Mouse (Mus musculus) embryonic facial prominence, embryonic 14.5 days (tissue): ENCODE data around the gene Tbk1. TPM values are rescaled to one million over a fixed set of nuclear protein-coding genes. Genes with fewer than 3 reads are reported as not detected.

ENCODE experiments used
- ATAC-seq: fragments of 200-750 bp; cut with Nextera tagmentation; 2 replicates; pipeline ENCODE4 v1.8.0; 2017; ENCODE audit warnings: low read depth, moderate number of reproducible peaks, moderate TSS enrichment
- DNase-seq: peaks from one replicate; pipeline ENCODE4 v3.0.0-alpha.2; 2015; ENCODE audit warnings: low spot score
- H3K27ac ChIP-seq: fragments of 300-500 bp; sonication (generic); replicated peaks from 2 replicates; pipeline ENCODE4 v1.5.1; 2014; ENCODE audit warnings: low read depth, mild to moderate bottlenecking, low read length, moderate library complexity
- H3K27me3 ChIP-seq: fragments of 300-500 bp; sonication (generic); replicated peaks from 2 replicates; pipeline ENCODE4 v1.6.1; 2014; ENCODE audit warnings: low read length; ENCODE audit not compliant: control insufficient read depth, insufficient read depth
- H3K36me3 ChIP-seq: fragments of 300-500 bp; sonication (generic); 2 replicates; pipeline ENCODE4 v1.6.1; 2014; ENCODE audit warnings: low read length, mixed read lengths; ENCODE audit not compliant: control insufficient read depth, insufficient read depth
- H3K4me1 ChIP-seq: fragments of 300-500 bp; sonication (generic); 2 replicates; pipeline ENCODE4 v1.6.1; 2014; ENCODE audit warnings: antibody characterized with exemption, low read length; ENCODE audit not compliant: control insufficient read depth, insufficient read depth
- H3K4me2 ChIP-seq: fragments of 300-500 bp; sonication (generic); 2 replicates; pipeline ENCODE4 v1.6.1; 2014; ENCODE audit warnings: low read depth, mild to moderate bottlenecking, low read length, moderate library complexity, mixed read lengths
- H3K4me3 ChIP-seq: fragments of 300-500 bp; sonication (generic); 2 replicates; pipeline ENCODE4 v1.5.1; 2014; ENCODE audit warnings: low read depth, mild to moderate bottlenecking, low read length
- H3K9ac ChIP-seq: fragments of 300-500 bp; sonication (generic); 2 replicates; pipeline ENCODE4 v1.6.1; 2014; ENCODE audit warnings: low read depth, mild to moderate bottlenecking, low read length, moderate library complexity, mixed read lengths
- H3K9me3 ChIP-seq: fragments of 300-500 bp; sonication (generic); 2 replicates; pipeline ENCODE4 v1.6.1; 2016; ENCODE audit warnings: low read length; ENCODE audit not compliant: control insufficient read depth
- WGBS: fragments of 180-500 bp; shearing (Covaris S2); extraction: QIAGEN DNeasy Blood & Tissue Kit; methylation state at CpG from one replicate; pipeline ENCODE4 v1.1.7; 2014; 5-methylcytosine and 5-hydroxymethylcytosine counted together
- polyA plus RNA-seq: library from polyadenylated mRNA; unstranded; fragments of >200 nt; fragmentation: Nextera tagmentation; extraction: Ambion mirVana; gene quantifications from 2 replicates; pipeline ENCODE4 v1.2.1, GENCODE M21; 2014

Gene Tbk1
- polyA plus RNA-seq, 1 experiment from 2014 or later: 28.6 TPM

- 25% methylated on average over 7 of the region's 7 CpGs for WGBS
- peaks cover 41% of the 10 kb centered on the region for H3K4me1 ChIP-seq
- no peaks in the 10 kb centered on the region for H3K27me3 ChIP-seq
- H3K36me3 ChIP-seq: no peaks in the 10 kb centered on the region
- ATAC-seq (no peak), DNase-seq (peak; percentile 26)
- no peak overlapping the region; the same call in 1 of the 2 replicates for H3K9ac ChIP-seq
- peak overlapping the region; percentile 39 for H3K4me3 ChIP-seq
- H3K9me3 ChIP-seq: no peaks in the 10 kb centered on the region
- H3K4me2 ChIP-seq: peak overlapping the region; percentile 65
- peak overlapping the region; percentile 71 for H3K27ac ChIP-seq
Observed at GRCm38 (mm10) chr10:121505929-121506328, 80.7 kb downstream of the Tbk1 start.

DNA sequence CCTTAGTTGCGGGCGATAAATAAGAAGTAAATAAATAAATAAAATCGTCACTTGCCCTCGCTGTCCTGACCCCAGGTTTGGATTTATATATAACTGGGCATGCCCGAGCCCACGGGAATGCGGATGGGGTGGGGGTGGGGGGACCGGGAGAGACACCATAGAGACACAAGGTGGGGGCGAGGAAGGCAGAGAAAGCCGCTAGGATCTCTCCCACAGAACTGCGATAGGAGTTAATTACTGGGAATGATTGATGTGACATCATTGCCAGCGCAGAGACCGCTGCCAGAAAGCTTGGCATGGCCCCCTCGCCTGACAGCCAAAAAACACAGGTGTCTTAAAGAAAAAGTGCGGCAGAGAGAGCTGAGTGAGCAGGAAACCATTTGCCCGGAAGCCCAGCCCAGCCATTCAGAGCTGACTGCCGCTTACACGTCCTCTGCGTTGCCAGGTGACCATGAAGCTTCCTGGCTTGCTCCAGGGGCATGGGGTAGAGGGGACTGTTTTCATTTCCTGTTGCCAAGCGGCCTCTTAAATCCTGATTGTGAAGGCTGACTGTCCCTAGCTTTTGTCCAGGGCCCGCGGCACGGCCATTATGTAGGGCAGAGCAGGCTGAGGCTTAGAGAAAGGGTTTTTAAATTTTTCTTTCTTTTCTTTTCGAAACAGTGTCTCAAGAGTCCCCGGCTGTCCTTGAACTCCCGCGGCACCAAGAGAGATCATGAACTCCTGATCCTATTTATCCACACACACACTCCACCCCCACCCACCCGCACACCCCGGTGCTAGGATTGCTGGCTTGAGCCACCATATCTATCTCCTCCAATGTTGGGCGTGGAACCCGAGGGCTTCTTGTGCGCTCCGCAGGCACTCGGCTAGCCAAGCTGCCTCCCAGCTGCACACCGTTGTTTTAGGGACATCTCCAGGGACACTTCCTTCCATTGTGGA is 81.3 kb downstream of the Tbk1 start:
- no peaks in the 10 kb centered on the region for H3K9me3 ChIP-seq
- WGBS: 17% methylated on average over 35 of the region's 35 CpGs
- H3K36me3 ChIP-seq: no peaks in the 10 kb centered on the region
- peak overlapping the region; percentile 58 for H3K9ac ChIP-seq
- H3K4me3 ChIP-seq: peak overlapping the region; percentile 39
- peak; percentile 92 for DNase-seq
- no peaks in the 10 kb centered on the region for H3K27me3 ChIP-seq
- H3K27ac ChIP-seq: peak overlapping the region; percentile 71
- peaks cover 34% of the 10 kb centered on the region for H3K4me1 ChIP-seq
- H3K4me2 ChIP-seq: peak overlapping the region; percentile 65
- ATAC-seq: peak; percentile 74

- no peak overlapping the region for H3K27ac ChIP-seq
- 77% methylated on average over 5 of the region's 5 CpGs for WGBS
- H3K4me1 ChIP-seq: peaks cover 18% of the 10 kb centered on the region
- H3K27me3 ChIP-seq: no peaks in the 10 kb centered on the region
- no peak overlapping the region for H3K4me2 ChIP-seq
- H3K9ac ChIP-seq: no peak overlapping the region
- H3K4me3 ChIP-seq: no peak overlapping the region
- DNase-seq (peak; percentile 55), ATAC-seq (no peak)
- no peaks in the 10 kb centered on the region for H3K36me3 ChIP-seq
- H3K9me3 ChIP-seq: no peaks in the 10 kb centered on the region
Observed at GRCm38 (mm10) chr10:121501160-121501559, 85.4 kb downstream of the Tbk1 start.

- Histone ChIP-seq H3K4me1 (peaks cover 10% of the 10 kb centered on the region), H3K4me3 (no peak overlapping the region), H3K27ac (no peak overlapping the region), H3K36me3 (no peaks in the 10 kb centered on the region), H3K9me3 (no peaks in the 10 kb centered on the region), H3K4me2 (no peak overlapping the region), H3K9ac (no peak overlapping the region), H3K27me3 (no peaks in the 10 kb centered on the region)
- ATAC-seq: no peak
- peak; percentile 46 for DNase-seq
- 56% methylated on average over 5 of the region's 5 CpGs for WGBS
Observed at GRCm38 (mm10) chr10:121500034-121500433, 86.6 kb downstream of the Tbk1 start.

DNA sequence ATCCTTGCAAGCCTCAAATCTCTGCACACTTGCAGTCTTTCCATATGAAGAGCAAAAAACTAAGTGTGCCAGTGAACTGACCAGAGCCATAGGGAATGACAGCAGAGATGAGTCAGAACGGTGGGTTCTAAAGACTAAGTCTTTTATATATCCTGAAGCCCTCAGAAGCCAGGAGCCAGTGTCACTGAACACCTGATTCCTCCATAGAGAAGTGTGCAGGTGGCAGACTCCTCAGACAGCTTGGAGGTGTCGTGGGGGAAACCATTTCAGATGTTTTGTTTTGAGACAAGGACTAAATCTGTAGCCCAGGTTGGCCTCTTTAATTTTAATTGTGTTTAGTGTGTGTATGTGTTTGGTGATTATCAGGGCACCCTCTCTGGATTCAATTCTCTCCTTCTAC is 87.5 kb downstream of the Tbk1 start:
- H3K27ac ChIP-seq: no peak overlapping the region

DNA sequence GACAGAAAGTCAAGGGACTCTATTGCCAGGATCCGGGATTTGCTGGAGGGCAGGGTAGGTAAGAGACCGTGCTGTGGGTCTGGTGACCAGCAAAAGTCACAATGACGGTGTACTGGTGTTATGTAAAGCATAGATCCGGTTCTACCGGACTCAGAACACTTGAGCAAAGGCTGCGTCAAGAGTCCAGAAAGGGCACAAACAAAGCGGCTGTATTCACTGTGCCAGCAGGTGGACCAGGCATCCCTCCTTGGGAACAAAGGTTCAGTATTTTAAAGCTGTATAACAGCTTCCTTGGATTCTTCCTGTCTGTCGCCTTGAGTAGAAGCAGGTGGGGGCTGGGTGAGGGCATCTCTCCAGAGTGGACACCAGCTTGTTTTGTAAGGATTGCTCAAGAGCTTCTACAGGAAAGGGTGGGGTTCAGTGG is 88.1 kb downstream of the Tbk1 start:
- Histone ChIP-seq H3K36me3 (no peaks in the 10 kb centered on the region), H3K27ac (peak overlapping the region; percentile 69), H3K9me3 (no peaks in the 10 kb centered on the region), H3K4me2 (no peak overlapping the region), H3K4me1 (peaks cover 10% of the 10 kb centered on the region), H3K9ac (no peak overlapping the region), H3K27me3 (no peaks in the 10 kb centered on the region), H3K4me3 (no peak overlapping the region)
- no peak for DNase-seq
- 55% methylated on average over 8 of the region's 8 CpGs for WGBS
- no peak for ATAC-seq

More for the DNA sequence above, 87.5 kb downstream of the Tbk1 start:
- Histone ChIP-seq H3K27me3 (no peaks in the 10 kb centered on the region), H3K4me3 (no peak overlapping the region), H3K4me2 (no peak overlapping the region), H3K36me3 (no peaks in the 10 kb centered on the region), H3K9ac (no peak overlapping the region), H3K4me1 (peaks cover 10% of the 10 kb centered on the region), H3K9me3 (no peaks in the 10 kb centered on the region)
- DNase-seq (no peak), ATAC-seq (no peak)
- 70% methylated on average over 2 of the region's 2 CpGs for whole genome bisulfite sequencing

DNA sequence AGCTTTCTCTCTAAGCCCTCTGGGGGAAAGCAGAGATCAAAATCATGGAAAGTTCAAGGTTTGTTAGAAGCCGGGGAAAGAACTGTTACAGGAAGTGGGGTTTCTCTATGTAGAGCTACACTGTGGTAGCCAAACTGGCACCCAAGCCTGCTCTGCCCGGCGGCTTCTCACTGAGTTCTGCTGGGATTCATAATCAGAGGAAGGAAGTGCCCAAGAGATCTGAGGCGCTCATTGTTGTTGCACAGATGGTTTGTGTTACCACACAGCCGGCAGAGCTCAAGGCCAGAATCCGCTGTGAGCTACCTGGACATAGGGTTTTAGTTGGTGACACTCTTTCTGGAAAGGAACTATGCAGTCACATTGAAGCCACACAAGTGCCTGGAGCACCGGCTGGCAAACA is 88.6 kb downstream of the Tbk1 start:
- no peaks in the 10 kb centered on the region for H3K36me3 ChIP-seq
- no peak overlapping the region for H3K9ac ChIP-seq
- H3K27me3 ChIP-seq: no peaks in the 10 kb centered on the region
- no peak for DNase-seq
- H3K4me1 ChIP-seq: peaks cover 10% of the 10 kb centered on the region
- H3K4me3 ChIP-seq: no peak overlapping the region
- no peak for ATAC-seq
- no peak overlapping the region for H3K4me2 ChIP-seq
- H3K27ac ChIP-seq: peak overlapping the region; percentile 69
- no peaks in the 10 kb centered on the region for H3K9me3 ChIP-seq
- 34% methylated on average over 7 of the region's 7 CpGs for WGBS

GRCm38 (mm10) chr10:121496616-121497015 is 90.0 kb downstream of the Tbk1 start:
- Histone ChIP-seq H3K36me3 (no peaks in the 10 kb centered on the region), H3K4me3 (no peak overlapping the region), H3K9me3 (no peaks in the 10 kb centered on the region), H3K4me2 (no peak overlapping the region), H3K27me3 (no peaks in the 10 kb centered on the region), H3K27ac (no peak overlapping the region), H3K4me1 (peaks cover 10% of the 10 kb centered on the region), H3K9ac (no peak overlapping the region)
- DNase-seq (no peak), ATAC-seq (no peak)
- 73% methylated on average over 7 of the region's 7 CpGs for WGBS
